Mouse (Mus musculus) monocyte, adult 5-6 weeks (primary cell): ENCODE results near the gene BC034090. TPM values are rescaled to one million over a fixed set of nuclear protein-coding genes. Genes with fewer than 3 reads are reported as not detected.
"Not testable (repeated sequence)": the region's sequence is repeated elsewhere in the genome, so short reads cannot be mapped to it uniquely, and the experiment has no call there.

Experiments
- ATAC-seq: fragments of 153-309, 156-312 bp; replicated peaks from 2 replicates; pipeline ENCODE4 v1.8.0; 2017; ENCODE audit warnings: mild to moderate bottlenecking; ENCODE audit not compliant: low TSS enrichment, insufficient number of reproducible peaks, severe bottlenecking, poor library complexity, low FRiP score
- total RNA-seq: library from RNA; stranded (forward); fragments of 200-1000, 200-491, 200-594 nt; gene quantifications from 3 replicates; pipeline ENCODE4 v1.2.3, GENCODE M21; 2017

BC034090 gene
- 0.48 TPM in 1 of 3 replicates, not detected in the others for total RNA-seq

DNA sequence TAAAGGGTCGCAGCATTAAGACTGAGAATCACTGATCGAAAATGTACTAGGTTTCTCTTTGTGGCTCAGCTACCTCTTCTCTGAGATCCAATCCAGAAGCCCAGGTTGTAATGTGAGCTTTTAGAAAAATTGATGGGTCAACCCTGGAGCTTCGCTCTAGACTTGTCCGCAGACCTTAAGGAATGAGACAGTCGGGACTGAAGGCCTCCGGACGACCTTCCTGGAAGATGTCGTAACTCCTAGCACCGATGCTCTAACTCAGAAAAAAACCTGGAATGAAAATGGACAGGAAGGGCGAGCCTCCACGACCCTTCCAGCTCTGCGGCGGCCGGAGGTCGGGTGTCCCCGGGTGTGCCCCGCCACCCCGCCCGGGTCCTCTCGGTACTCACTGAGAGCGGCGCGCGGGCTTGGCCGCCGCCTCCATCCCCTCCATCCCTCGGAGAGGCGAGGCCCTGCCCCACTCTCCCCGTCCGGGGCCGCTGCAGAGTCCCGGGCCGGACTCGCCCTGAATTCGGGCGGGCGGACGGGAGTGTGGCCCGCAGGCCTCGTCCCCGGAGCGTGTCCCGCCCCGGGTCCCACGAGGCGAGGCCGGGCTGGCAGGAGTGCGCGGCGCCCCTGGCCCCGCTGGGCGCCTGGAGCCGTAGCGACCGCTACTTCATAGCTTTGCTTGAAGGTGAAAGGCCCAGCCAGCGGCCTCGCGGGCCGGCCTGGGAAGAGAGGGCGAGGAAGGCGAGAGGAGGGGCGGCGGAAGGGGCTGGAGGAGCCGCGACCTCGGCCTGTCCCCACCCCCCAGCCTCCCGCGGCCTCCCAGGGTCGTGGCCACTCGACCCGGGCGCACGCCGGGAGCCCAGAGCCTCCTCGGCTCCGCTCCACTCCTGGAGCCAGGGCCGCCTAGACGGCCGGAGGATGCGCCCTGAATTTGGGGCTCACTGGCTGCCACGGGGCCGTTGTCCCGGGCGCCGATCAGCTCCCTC lies at the start of gene BC034090:
TSS of gene BC034090 (minus strand) at position 648 of the 974 bp plus-strand sequence.
- ATAC-seq, result no peak

- peak; percentile 71 for ATAC-seq
Observed at GRCm38 (mm10) chr1:155293446-155293845, 49.2 kb upstream of the BC034090 start.

GRCm38 (mm10) chr1:155289411-155289810 lies 45.2 kb upstream of the BC034090 start:
- ATAC-seq, result no peak

DNA sequence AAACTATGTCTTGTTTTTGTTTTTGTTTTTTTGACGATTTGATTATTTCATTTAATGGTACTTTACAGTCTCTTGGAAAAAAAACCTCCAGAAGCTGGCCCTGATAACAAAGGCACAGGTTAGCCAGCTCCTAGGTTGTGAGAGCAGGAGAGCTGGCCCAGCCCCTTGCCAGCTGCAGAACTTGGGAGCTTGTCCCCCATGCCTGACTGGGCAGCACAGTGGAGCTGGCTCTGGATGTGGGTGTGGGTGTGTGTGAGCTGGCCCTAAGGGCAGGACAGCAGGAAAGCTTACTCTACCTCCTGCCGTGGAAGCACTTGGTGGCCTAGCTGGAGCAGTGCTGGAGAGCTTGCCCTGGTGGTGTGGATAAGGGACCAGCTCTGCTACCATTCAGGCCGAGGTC lies 43.8 kb upstream of the BC034090 start:
- no peak for ATAC-seq

- no peak for ATAC-seq
Observed at GRCm38 (mm10) chr1:155283808-155284207, 39.6 kb upstream of the BC034090 start.

DNA sequence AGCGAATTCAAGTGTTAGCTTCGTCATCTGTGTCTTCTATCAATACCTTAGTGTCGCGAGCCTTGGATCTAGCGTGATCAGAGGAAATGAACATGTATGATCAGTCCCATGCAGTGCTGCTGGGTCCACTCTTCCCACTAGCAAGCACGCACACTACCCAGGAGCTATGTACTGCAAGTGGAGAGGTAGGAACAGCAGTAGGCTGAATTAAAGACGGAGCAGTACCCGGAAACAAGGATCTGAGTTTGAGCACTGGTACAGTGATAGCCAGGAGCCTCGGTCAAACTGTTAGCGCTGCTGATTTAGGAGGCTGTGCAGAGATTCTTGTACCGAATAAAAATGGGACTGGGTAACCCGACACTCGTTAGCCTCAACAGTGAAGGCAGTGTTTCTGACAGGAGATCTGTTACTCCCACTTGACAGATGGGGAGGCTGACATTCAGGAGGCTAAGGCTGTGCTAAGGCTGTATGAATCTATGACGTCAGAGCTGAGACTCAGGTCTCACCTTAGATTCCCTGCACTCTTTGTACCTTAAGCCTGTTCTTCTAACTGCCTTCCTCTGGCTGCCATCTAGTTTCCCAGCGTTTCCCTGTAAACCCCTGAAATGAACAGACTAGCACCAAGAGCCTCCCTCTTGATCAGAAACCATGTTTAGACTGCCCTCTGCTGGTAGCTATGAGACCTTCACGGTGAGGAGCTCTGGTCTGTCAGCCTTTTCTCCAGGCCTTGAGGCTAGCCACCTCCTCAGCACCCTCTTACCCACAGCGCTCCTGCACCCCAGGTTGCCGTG lies 37.0 kb upstream of the BC034090 start:
- ATAC-seq, result peak; percentile 79

DNA sequence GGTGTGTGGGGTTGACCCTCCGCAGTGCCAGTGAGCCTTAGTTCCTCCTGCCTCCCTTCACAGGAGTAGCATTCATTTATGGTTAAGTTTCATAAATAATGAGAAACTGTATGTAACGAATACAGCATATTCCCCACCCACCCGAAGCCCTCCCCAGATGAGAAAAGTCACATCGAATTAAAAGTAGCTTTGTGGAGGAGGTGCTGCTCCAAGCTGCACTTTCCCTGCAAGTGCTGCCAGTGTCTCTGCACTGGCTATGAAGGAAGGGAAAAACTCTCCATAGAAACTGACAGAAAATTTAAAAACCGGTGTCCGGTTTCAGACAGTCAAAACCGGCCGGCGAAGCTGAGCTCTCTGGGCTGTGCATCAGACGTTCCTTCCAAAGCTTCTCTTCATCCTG lies 36.1 kb upstream of the BC034090 start:
- no peak for ATAC-seq

DNA sequence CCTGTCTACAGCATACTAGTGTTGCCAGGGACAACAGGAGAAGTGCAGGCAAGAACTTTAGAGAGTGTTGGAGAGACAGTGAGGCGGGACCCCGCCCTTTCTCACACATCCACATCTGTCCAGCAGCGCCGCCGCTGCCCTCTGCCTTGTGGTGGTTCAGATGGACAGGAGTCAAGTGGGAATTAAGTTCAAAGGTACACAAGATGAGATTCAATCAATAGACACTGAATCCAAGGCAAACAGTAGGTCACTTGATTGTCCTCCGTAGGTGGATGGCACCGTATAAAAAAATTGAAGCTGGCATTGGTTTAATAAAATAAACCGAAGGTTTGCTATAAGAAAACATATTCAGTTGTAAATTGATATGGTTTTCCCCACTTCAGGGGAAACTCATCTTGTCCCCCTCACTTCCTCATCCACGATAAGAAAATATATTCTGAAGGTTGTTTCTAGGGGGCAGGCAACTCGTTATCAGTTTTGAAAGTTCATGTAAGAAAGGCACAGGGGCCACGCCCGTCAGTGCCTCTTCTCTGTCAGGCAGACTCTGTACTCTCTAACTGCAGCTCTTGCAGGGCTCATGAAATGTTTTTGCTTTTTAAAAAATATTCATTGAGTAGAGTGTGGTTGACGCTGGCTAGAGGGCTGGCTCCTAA lies 32.3 kb upstream of the BC034090 start:
- ATAC-seq, result no peak

DNA sequence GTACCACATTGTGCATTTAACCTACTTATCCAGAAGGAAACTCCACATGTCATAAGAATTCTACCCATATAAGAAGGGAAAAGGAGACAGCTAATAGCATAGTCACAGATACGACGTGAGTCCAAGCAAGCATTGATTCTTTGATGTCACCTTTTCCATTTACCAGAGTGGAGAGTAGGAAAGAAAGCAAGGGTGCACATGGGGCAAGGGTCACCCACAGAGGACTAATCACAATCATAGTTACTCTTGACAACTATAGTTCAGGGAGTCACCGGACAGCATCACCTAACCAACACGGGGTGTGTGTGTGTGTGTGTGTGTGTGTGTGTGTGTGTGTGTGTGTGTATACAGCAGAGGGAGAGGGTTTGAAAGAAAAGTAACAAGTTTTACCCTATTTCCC lies 31.5 kb upstream of the BC034090 start:
- ATAC-seq, result no peak

DNA sequence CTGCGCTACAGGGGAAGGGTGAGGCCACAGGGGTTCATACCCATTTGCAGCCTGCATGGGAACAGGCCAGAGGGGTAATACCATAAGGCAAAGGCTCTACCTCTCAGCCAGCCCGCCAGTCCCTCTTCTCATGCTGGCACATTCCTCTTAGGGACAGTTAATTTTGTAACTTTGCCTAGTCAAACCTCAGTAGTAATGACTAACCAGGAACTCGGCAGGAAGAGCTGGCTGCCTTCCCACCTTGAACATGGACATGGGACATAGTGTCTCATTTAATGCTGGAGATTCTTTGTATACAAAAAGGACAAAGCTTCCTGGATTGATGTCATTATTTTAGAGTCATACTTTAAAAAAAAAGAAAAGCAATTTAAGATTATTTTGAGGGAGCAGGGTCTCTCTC lies 30.7 kb upstream of the BC034090 start:
- ATAC-seq, result no peak

GRCm38 (mm10) chr1:155272953-155273352 lies 28.7 kb upstream of the BC034090 start:
- ATAC-seq, result no peak

DNA sequence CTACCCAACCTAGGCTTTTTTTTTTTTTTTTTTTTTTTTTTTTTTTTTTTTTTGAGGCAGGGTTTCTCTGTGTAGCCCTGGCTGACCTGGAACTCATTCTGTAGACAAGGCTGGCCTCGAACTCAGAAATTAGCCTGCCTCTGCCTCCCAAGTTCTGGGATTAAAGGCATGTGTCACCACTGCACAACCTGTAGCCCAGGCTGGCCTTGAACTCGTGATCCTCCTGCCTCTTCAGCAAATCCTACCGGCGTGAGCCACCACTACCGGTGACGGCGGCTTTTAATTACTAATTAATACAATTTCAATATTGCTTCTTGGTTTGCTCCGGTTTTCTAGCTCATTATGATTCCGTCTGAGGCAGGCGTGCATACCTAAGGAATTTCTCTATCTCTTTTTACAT lies 18.3 kb upstream of the BC034090 start:
- ATAC-seq, result not testable (repeated sequence)

GRCm38 (mm10) chr1:155254309-155254708 lies 10.1 kb upstream of the BC034090 start:
- ATAC-seq, result no peak

GRCm38 (mm10) chr1:155253126-155253525 lies 8.9 kb upstream of the BC034090 start:
- ATAC-seq, result no peak

DNA sequence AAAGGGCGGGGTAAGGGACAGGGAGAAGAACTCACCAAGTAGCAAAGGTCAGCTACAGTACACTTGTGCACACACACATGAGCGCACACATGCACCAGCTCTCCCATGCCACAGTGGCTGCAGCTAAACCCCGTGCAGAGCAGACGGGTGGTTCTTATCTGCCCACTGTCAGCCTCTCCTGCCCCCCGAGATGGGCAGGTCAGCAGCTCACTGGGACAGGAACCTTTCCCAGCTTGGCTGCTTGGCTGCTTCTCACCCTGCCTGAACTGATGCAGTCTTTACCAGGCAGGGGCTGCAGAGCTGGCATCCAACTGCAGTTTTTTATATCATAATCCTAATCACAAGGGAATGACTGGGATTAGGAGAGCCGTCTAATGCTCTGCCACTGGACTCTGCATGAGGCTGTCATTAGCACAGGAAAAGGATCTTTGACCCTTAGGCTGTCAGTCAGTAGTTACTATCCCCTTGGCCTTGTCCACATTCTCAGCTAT lies 8.4 kb upstream of the BC034090 start:
- ATAC-seq, result no peak

GRCm38 (mm10) chr1:155251596-155251995 lies 7.4 kb upstream of the BC034090 start:
- ATAC-seq, result no peak

DNA sequence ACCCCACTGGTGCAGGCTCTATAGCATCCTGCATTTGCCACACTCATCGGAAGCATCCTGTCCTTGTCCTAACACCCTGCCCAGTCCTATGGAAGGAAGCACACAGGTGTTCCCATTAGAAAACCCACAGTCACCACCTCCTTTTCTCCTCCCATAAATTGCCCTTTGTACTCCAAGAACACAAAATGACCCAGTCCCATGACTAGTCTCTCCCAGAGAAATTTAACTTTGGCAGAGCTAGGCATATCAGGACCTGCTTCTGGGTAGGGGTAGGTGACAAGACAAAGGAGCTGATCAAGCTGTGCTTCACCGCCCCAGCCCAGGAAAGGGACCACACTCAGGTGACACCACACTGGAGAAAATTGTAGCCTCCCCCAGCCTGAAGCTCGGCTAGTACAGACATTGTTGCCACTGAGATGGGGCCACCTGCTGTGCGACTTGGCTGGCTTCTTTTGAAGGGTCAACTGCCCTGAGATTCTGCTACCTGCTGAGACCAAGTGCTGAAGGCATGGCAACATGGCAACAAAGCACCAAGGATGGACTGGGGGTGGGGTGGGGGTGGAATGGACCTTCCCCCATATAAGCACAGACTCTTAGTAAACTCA lies 6.4 kb upstream of the BC034090 start:
- ATAC-seq, result no peak

DNA sequence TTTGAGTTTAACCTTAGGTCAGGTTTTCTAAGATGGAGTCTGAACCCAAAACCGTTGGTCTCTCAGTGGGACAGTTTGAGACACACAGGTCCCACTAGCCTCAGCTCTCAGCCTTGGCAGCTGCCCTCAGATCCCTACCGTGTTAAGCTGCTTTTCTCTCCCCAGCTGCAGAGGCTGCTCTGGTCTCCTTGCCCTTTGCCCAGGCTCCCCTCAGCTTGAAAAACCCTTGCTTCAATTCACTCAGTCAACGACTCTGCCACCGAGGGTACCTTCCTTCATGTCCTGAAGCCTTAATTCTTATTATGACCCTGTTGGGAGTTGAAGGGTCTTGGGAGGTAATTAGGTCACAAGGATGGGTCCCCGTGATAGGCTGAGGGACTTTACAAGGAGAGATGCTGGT lies 5.7 kb upstream of the BC034090 start:
- ATAC-seq, result no peak

- no peak for ATAC-seq
Observed at GRCm38 (mm10) chr1:155248041-155248440, 3.8 kb upstream of the BC034090 start.
